Mouse (Mus musculus) bone marrow macrophage, adult 2 months (primary cell): ENCODE data around the gene Dtd1.

Experiments used
- CTCF ChIP-seq: IDR thresholded peaks from 2 replicates; pipeline ENCODE4 v1.5.1; 2012; ENCODE audit warnings: low read depth, mild to moderate bottlenecking, low read length, moderate library complexity
- POLR2A ChIP-seq: IDR thresholded peaks from 2 replicates; pipeline ENCODE4 v1.6.1; 2012; ENCODE audit warnings: mild to moderate bottlenecking, low read depth, low read length, borderline replicate concordance

DNA sequence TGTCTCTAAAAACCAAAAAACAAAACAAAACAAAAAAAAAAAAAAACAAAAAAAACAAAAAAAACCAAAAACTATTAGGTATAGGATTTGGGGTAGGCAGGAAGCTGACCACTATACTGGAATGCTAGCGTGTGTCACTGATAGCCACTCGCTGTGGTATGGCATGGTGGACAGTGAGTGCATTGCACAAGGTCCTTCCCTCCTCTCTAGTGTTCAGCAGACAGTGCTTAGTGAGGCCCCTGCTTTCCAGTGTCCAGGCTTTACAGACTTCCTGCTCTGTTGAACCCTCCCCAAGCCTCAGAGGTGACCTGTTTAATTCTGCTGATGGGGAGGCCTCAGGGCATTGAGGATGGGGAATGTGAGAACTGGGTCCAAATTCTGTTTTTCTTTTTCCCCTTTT, 95.2 kb downstream of the Dtd1 start:
- no peak for TF ChIP-seq CTCF
- TF ChIP-seq POLR2A: no peak
